8 mouse cellular contexts compared by ENCODE assay signal in genomic region chr11:83739241-83739640, GRCm38 (mm10). TPM values are rescaled to one million over a fixed set of nuclear protein-coding genes. Genes with fewer than 3 reads are reported as not detected.
DNase-seq lines count a peak whose midpoint lies in the region; ATAC-seq and TF ChIP-seq lines count a peak whose summit lies in the region.
"Had no signal": no experiment of that assay in that cellular context is flagged by ENCODE, and none has a peak within 500 bp of the region (broad histone marks: within the 10 kb centered on the region; RNA-seq: fewer than 3 reads in every experiment).

No protein-coding gene starts in this region.

- WGBS in cerebellum, adult 2 months, result 22% methylated on average over 5 of the region's 5 CpGs
- 19% methylated on average over 5 of the region's 5 CpGs for WGBS in lung, postnatal 0 days

- no peaks in the 10 kb centered on the region for H3K79me2 ChIP-seq in MEL (ENCODE audit: control insufficient read depth, insufficient read depth, low read length, poor library complexity)

- no peaks in the 10 kb centered on the region for H3K9me3 ChIP-seq in MEL (replicated peaks; ENCODE audit: insufficient read depth, low read length)
- no peaks in the 10 kb centered on the region for H3K9me3 ChIP-seq in lung, postnatal 0 days (ENCODE audit: low read length)

- H3K4me1 ChIP-seq in MEL (ENCODE audit: control insufficient read depth in 1 of 2, insufficient read depth in 2 of 2, low read length in 2 of 2), result no peaks in the 10 kb centered on the region
- no peaks in the 10 kb centered on the region for H3K4me1 ChIP-seq in cerebellum, adult 2 months (ENCODE audit: control insufficient read depth, insufficient read depth, low read length)
- H3K4me1 ChIP-seq in lung, postnatal 0 days (ENCODE audit: insufficient read depth, low read depth, low read length), result no peaks in the 10 kb centered on the region

- TF ChIP-seq RAD21 in MEL (IDR thresholded peaks at IDR 0.05; ENCODE audit: low read depth, low read length), result peak; percentile 92

- no peaks in the 10 kb centered on the region for H3K36me3 ChIP-seq in MEL (ENCODE audit: control insufficient read depth in 1 of 2, insufficient read depth in 2 of 2, low read length in 2 of 2)
- H3K36me3 ChIP-seq in lung, postnatal 0 days (ENCODE audit: insufficient read depth, low read length), result no peaks in the 10 kb centered on the region

- peak; percentile 61 for ATAC-seq in CD4-positive, CD25-positive, alpha-beta regulatory T cell, adult 4 months
- ATAC-seq in lung, postnatal 0 days, result no peak

- no peak overlapping the region for H3K4me2 ChIP-seq in lung, postnatal 0 days (replicated peaks; ENCODE audit: low read depth, low read length)

- H3K9ac ChIP-seq in MEL (ENCODE audit: control insufficient read depth, low read depth, low read length, poor library complexity, severe bottlenecking), result no peak overlapping the region
- no peak overlapping the region for H3K9ac ChIP-seq in lung, postnatal 0 days (replicated peaks; ENCODE audit: low read depth)

- intact Hi-C loops in gastrocnemius, adult 2 months (cut with DNase I), result loop anchor here (1.0 to 10.0 kb wide), 2 partner anchors 183 to 314 kb away; partner anchors contain the start of gene Gas2l2

- TF ChIP-seq POLR2A in MEL (IDR thresholded peaks at IDR 0.05; ENCODE audit: control insufficient read depth in 1 of 2, insufficient read depth in 1 of 2, low read depth in 1 of 2, low read length in 2 of 2, poor library complexity in 1 of 2), result no peak
- no peak for TF ChIP-seq POLR2A in cerebellum, adult 2 months (IDR thresholded peaks at IDR 0.05; ENCODE audit: borderline replicate concordance, insufficient read depth, low read length)

- peaks cover 16 to 19% of the 10 kb centered on the region in 2 experiments for H3K27me3 ChIP-seq in MEL (ENCODE audit: control insufficient read depth in 1 of 2, insufficient read depth in 2 of 2, low read length in 2 of 2)
- no peaks in the 10 kb centered on the region for H3K27me3 ChIP-seq in cerebellum, adult 2 months (ENCODE audit: control insufficient read depth, insufficient read depth, low read length)
- H3K27me3 ChIP-seq in lung, postnatal 0 days (replicated peaks; ENCODE audit: insufficient read depth, low read length), result no peaks in the 10 kb centered on the region

- DNase-seq in MEL (ENCODE audit: low read depth, low spot score), result peak; percentile 80
- DNase-seq in cerebellum, adult 2 months, result peak; percentile 44 to 76
- DNase-seq in gastrocnemius, adult 2 months, result peak; percentile 69
- peak; percentile 88 for DNase-seq in layer of hippocampus, adult 11-12 months (ENCODE audit: low spot score)
- DNase-seq in lung, postnatal 0 days (ENCODE audit: low spot score), result peak; percentile 80
- DNase-seq in spleen, adult 12 weeks (ENCODE audit: low spot score), result peak; percentile 45

- no peak for TF ChIP-seq EP300 in MEL (IDR thresholded peaks at IDR 0.05; ENCODE audit: low read depth in 1 of 2, low read length in 2 of 2)
- no peak for TF ChIP-seq EP300 in lung, postnatal 0 days (IDR thresholded peaks at IDR 0.05)

- peak; percentile 89 to 98 (median 97) for TF ChIP-seq CTCF in MEL (IDR thresholded peaks at IDR 0.05 in 2 of 3, conservative IDR thresholded peaks at IDR 0.05 in 1 of 3; ENCODE audit: control insufficient read depth in 1 of 3, insufficient read depth in 1 of 3, low read depth in 2 of 3, low read length in 3 of 3, poor library complexity in 1 of 3, severe bottlenecking in 1 of 3)
- TF ChIP-seq CTCF in cerebellum, adult 2 months (IDR thresholded peaks at IDR 0.05; ENCODE audit: borderline replicate concordance, insufficient read depth, low read depth, low read length), result peak; percentile 90
- TF ChIP-seq CTCF in gastrocnemius, adult 2 months (IDR thresholded peaks at IDR 0.05), result peak; percentile 95
- TF ChIP-seq CTCF in lung, postnatal 0 days (IDR thresholded peaks at IDR 0.05), result peak; percentile 93

- H3K27ac ChIP-seq in MEL (ENCODE audit: control insufficient read depth, low read depth, low read length), result no peak overlapping the region
- H3K27ac ChIP-seq in cerebellum, adult 2 months (ENCODE audit: insufficient read depth, low read length), result no peak overlapping the region
- no peak overlapping the region for H3K27ac ChIP-seq in gastrocnemius, adult 2 months
- no peak overlapping the region for H3K27ac ChIP-seq in lung, postnatal 0 days (ENCODE audit: low read length)
- H3K27ac ChIP-seq: macrophage had no signal

- no peak overlapping the region for H3K4me3 ChIP-seq in MEL (ENCODE audit: control insufficient read depth in 1 of 2, insufficient read depth in 1 of 2, low read depth in 2 of 2, low read length in 2 of 2)
- H3K4me3 ChIP-seq in cerebellum, adult 2 months (replicated peaks; ENCODE audit: insufficient read depth, low read depth, low read length), result no peak overlapping the region
- H3K4me3 ChIP-seq in gastrocnemius, adult 2 months, result no peak overlapping the region
- no peak overlapping the region for H3K4me3 ChIP-seq in lung, postnatal 0 days (ENCODE audit: low read depth, low read length)

TF ChIP-seq in MEL, 35 proteins besides CTCF, POLR2A, EP300 and RAD21:
- TF ChIP-seq MAX (IDR thresholded peaks at IDR 0.05; ENCODE audit: low read length) (0 out of 2 replicates have a peak, but pooled peaks have one; percentile 8), MAZ (IDR thresholded peaks at IDR 0.05; ENCODE audit: low read depth, low read length) (no peak), HCFC1 (IDR thresholded peaks at IDR 0.05; ENCODE audit: low read depth, low read length) (no peak), MYC (IDR thresholded peaks at IDR 0.05; ENCODE audit: low read depth, low read length) (peak; percentile 50; the same call in 1 of the 2 replicates), ZC3H11A (IDR thresholded peaks at IDR 0.05; ENCODE audit: low read depth, low read length) (peak; percentile 89), TCF12 (IDR thresholded peaks at IDR 0.05; ENCODE audit: low read depth, low read length) (no peak), SIN3A (IDR thresholded peaks at IDR 0.05; ENCODE audit: low read length) (no peak), TBP (IDR thresholded peaks at IDR 0.05; ENCODE audit: low read depth, low read length) (0 out of 2 replicates have a peak, but pooled peaks have one; percentile 19), SMC3 (IDR thresholded peaks at IDR 0.05; ENCODE audit: low read depth, low read length) (peak; percentile 99), GATA1 (IDR thresholded peaks at IDR 0.05; ENCODE audit: low read depth, low read length) (0 out of 2 replicates have a peak, but pooled peaks have one; percentile 18), POLR2AphosphoS5 (IDR thresholded peaks at IDR 0.05; ENCODE audit: borderline replicate concordance, low read depth, low read length) (no peak), JUND (IDR thresholded peaks at IDR 0.05; ENCODE audit: low read depth, low read length) (no peak)

RNA-seq across cellular contexts. Expression of gene Wfdc21, which starts 7.5 kb away (rescaled TPM):
- not detected for polyA plus RNA-seq in CD4-positive, CD25-positive, alpha-beta regulatory T cell, adult 4 months (2017; shearing (Covaris generic))
- total RNA-seq in MEL (2012; rRNA removed), result not detected in 2 replicates
- polyA plus RNA-seq in MEL (2012; ENCODE audit: insufficient read depth in 1 of 2, insufficient read length in 2 of 2, low read depth in 1 of 2, low replicate concordance in 2 of 2, missing spikeins in 1 of 2), result not detected
- 0.36 TPM in 1 of 2 replicates, not detected in the other for polyA plus RNA-seq in cerebellum, adult 2 months (2012; rRNA removed)
- total RNA-seq in gastrocnemius, adult 2 months (2021), result not detected
- polyA plus RNA-seq in lung, postnatal 0 days (2015; fragmentation: Nextera tagmentation; extraction: Ambion mirVana), result 13.8 and 16.6 TPM in 2 replicates

RNA-seq across cellular contexts. Expression of gene Heatr6, which starts 14.3 kb away (rescaled TPM):
- polyA plus RNA-seq in CD4-positive, CD25-positive, alpha-beta regulatory T cell, adult 4 months (2017; shearing (Covaris generic)), result 10 to 100 TPM; 34.2 to 44.9 TPM
- 17.3 and 17.7 TPM in 2 replicates for total RNA-seq in MEL (2012; rRNA removed)
- 10 to 100 TPM in 1 of 2 experiments, not detected in 1; 21.2 TPM for polyA plus RNA-seq in MEL (2012; ENCODE audit: insufficient read depth in 1 of 2, insufficient read length in 2 of 2, low read depth in 1 of 2, low replicate concordance in 2 of 2, missing spikeins in 1 of 2)
- 17.4 and 19.0 TPM in 2 replicates for polyA plus RNA-seq in cerebellum, adult 2 months (2012; rRNA removed)
- 1 to 10 TPM; 8.5 to 9.2 TPM for total RNA-seq in gastrocnemius, adult 2 months (2021)
- 11.8 and 13.7 TPM in 2 replicates for polyA plus RNA-seq in lung, postnatal 0 days (2015; fragmentation: Nextera tagmentation; extraction: Ambion mirVana)

RNA-seq across cellular contexts. Expression of gene Wfdc18, which starts 30.4 kb away (rescaled TPM):
- polyA plus RNA-seq in CD4-positive, CD25-positive, alpha-beta regulatory T cell, adult 4 months (2017; shearing (Covaris generic)), result not detected
- total RNA-seq in MEL (2012; rRNA removed), result not detected in 2 replicates
- not detected for polyA plus RNA-seq in MEL (2012; ENCODE audit: insufficient read depth in 1 of 2, insufficient read length in 2 of 2, low read depth in 1 of 2, low replicate concordance in 2 of 2, missing spikeins in 1 of 2)
- polyA plus RNA-seq in cerebellum, adult 2 months (2012; rRNA removed), result 3.0 and 5.3 TPM in 2 replicates
- not detected for total RNA-seq in gastrocnemius, adult 2 months (2021)
- 11.4 TPM in 1 of 2 replicates, not detected in the other for polyA plus RNA-seq in lung, postnatal 0 days (2015; fragmentation: Nextera tagmentation; extraction: Ambion mirVana)

RNA-seq across cellular contexts. Expression of gene Wfdc17, which starts 35.5 kb away (rescaled TPM):
- not detected for polyA plus RNA-seq in CD4-positive, CD25-positive, alpha-beta regulatory T cell, adult 4 months (2017; shearing (Covaris generic))
- not detected in 2 replicates for total RNA-seq in MEL (2012; rRNA removed)
- polyA plus RNA-seq in MEL (2012; ENCODE audit: insufficient read depth in 1 of 2, insufficient read length in 2 of 2, low read depth in 1 of 2, low replicate concordance in 2 of 2, missing spikeins in 1 of 2), result not detected
- 0.51 and 1.1 TPM in 2 replicates for polyA plus RNA-seq in cerebellum, adult 2 months (2012; rRNA removed)
- under 1 TPM; 0.47 to 0.69 TPM for total RNA-seq in gastrocnemius, adult 2 months (2021)
- 27.1 and 33.5 TPM in 2 replicates for polyA plus RNA-seq in lung, postnatal 0 days (2015; fragmentation: Nextera tagmentation; extraction: Ambion mirVana)

Comparison
In these comparisons a context has a peak if more than half of its experiments do, and no peak if none do; other contexts are left out.
1. RNA of gene Wfdc21, which starts 7.5 kb away (polyA plus RNA-seq): 13.8 to 16.6 TPM in lung, postnatal 0 days; 0.36 TPM in cerebellum, adult 2 months, not detected in CD4-positive, CD25-positive, alpha-beta regulatory T cell, adult 4 months and not detected in MEL; every median in the first group is over 10 times any median in the second.
2. Peak in every context shown above with its lines, with median percentiles within 50 percentile points of each other: DNase-seq and CTCF ChIP-seq.